Mouse (Mus musculus) megakaryocyte progenitor cell, adult 5-6 weeks (primary cell): ENCODE measurements at regions not wholly inside any gene's neighbourhood (a gene's known extent, or its start where the extent isn't known, plus 50 kb on each side); places are given as distances from the start of the nearest gene placed in this dataset.
A peak's percentile ranks its signal among the peaks of the same experiment; 100 is the strongest.

Experiments
- ATAC-seq: replicated peaks from 2 replicates; pipeline ENCODE4 v1.8.0; 2016; ENCODE audit warnings: mild to moderate bottlenecking, moderate TSS enrichment, inconsistent platforms; ENCODE audit not compliant: poor library complexity

DNA sequence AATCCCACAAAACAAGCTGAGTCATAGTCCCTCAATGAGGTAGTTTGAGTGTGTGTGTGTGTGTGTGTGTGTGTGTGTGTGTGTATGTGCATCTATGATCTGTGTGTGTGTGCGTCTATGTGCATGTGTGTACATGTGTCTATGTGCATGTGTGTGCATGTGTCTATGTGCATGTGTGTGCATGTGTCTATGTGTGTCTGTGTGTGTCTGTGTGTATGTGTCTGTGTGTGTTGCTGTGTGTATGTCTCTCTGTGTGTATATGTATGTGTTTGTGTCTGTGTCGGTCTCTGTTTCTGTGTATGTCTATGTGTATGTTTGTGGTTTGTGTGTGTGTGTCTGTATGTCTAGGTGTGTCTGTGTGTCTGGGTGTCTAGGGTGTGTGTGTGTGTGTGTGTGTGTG lies 309.1 kb upstream of the Brinp3 start:
- no peak for ATAC-seq

DNA sequence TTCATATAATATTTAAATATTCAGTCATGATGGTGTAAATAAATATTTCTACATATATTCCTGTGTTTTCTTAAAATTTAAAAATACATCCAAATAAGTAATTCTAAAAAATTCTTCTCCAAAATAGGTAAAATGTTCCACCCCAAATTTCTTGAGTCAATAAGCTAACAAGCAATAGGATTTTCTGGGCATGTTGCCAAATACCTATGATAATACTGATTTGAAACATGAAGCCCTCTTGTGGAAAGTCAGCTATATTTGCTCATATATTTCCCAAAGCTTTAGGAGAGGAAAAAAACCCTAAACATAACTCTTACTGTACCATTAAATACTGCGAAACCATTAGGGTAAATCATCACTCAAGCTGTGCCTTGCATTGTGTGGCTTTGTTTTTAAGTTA lies 282.9 kb upstream of the Brinp3 start:
- ATAC-seq, result no peak

DNA sequence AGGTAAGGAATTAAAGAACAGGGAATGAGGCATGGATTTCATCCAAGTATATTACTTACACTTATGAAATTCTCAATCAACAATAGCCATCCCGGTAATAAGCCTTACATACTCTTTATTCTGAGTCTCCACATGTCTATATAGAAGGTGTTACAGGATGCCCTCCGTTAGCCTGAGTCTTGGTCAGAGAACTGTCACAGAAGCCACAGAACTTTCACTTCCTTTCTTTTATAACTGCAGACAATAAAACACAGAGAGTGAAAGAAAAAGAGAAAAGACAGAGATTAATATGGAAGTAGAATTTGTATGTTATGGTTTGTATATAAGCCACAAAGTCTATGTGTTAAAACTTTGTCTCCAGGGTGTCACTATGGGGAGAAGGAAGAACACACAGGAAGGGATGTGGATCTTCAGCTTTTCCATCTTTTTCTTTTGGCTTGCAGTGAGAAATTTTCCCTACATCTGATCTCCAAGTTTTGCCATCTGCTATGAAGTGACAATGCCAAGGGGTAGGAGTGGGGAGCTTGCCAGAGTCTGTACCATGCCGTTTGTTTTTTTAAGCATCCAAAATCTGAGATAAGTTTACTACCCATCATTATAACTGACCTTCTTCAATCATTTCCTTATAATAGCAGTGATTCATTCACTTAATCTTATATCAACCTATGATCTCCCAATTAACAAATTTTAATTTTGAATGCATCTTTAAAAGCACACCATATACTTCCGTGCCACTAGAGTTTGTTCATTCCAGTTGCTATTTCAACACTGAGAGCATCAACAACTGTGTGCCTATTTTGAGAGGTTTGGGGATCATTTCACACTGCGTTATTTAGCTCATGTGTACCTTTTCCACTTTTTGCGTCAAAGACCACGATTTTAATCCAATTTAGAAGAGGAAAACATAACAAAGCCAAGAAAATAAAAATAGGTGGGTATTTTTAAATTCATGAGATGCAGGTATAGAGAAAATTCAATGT lies 262.8 kb upstream of the Brinp3 start:
- peak; percentile 77 for ATAC-seq

DNA sequence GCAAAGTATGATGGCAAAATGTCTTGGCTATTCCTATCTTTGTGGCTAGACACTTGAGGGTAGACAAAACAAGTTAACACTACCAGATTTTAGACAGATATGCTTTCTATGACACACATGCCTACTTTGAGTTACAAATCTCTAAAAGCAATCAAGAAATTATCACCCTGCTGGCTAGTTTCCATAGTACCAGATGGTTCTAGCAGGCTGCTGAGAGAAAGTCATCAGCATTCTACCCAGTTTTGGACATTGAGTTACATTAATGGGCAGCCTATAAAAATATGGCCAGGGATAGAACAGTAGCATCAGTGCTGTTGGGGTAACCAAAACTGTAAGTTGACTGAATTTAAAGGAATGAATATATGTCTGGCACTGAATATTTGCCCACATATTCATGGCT lies 234.2 kb upstream of the Brinp3 start:
- no peak for ATAC-seq

DNA sequence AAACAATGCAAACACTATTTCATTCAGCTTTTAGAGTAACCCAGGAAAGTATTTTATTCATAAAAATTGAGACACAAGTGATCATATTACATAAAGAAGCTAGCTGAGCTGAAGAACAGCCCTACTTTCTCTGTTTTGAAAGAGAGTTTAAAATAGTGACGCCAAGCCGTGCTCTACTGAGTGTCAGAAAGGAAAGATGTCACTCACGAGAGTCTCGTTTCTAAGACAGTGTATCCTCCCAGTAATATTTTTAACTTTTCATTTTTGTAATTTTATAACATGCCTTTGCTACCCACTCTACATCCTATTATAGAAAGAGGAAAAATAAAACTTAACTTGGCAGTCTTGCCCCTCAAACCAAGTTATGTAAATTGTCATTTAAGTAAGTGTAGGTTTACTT lies 195.5 kb upstream of the Brinp3 start:
- no peak for ATAC-seq

DNA sequence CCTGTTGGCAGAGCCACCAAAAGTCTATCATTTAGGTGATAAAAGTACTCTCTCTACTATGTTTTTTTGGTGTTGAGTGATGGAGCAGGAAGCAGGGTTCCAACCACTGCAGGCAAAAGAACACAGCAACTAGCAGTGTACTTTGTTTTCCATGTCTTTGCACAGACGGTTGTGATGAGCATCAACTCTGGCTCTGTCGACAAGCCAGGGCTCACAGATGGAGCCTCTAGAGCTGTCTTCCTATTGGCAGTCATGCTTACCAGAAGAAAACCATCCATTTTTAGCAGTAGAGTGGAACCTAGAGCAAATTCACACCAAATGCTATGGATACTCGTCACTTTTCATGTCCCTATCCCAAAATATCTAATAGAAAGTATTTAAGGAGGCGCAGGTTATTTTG lies 182.0 kb upstream of the Brinp3 start:
- no peak for ATAC-seq

DNA sequence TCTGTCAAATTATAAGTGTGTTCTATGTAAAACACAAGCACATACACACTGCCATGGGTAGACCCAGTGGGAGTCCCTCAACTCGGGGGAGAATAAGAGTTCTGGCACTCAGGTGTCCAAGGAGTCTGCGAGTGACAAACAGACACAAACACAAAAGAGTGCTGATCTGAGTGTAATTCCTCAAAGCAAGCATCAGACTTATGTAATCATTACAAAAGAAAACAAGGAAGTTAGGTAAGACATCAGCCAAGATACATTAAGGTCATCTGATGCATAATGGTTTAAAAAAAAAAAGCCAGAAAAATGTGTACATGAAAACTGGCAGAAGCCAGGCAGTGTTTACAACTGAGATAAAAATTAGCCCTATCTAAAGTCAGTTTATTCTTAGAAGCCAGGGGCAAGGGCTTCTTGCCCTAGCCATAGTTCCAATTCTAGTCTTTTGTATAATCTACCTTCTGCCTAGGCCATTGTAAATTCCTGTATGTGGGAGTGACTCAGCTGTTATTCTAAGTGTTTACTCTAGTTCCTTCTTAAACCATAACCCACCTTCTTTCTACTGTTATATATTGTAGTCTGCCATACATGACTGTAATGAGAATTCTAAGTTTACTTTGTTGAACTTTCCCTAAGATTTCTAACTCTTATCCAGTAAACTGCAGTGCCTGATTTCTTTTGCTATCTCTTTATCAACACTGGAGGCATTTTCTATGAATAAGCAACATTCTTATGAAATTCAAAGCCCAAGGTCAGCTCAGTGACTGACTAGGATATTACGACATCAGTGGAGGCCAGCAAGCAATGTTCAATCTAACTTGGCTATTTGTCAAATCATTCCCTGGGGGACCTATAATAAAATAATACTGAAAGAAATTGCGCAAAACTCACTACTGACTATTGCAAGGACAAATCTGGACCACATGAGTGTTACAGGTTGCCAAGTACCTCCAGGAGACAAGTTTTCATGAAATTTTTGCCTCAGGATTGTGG lies 178.1 kb upstream of the Brinp3 start:
- ATAC-seq, result no peak

DNA sequence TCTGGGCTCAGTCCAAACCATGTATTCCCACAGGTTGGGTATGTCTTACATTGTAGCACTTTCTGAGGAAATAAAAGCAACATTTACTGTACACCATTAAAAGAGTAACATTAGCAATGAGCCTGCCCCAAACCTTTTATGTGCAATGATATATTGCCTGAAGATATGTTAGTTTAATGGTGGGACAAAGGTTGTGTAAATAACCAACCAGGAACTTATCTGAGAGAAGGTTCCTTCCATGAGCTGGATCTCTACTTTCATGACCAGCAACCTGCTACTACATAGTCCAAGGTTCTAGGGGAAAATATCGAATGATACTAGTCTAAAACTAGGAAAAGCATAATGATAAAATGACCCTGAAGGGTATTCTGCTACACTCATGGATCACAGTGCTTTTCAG lies 172.5 kb upstream of the Brinp3 start:
- no peak for ATAC-seq

DNA sequence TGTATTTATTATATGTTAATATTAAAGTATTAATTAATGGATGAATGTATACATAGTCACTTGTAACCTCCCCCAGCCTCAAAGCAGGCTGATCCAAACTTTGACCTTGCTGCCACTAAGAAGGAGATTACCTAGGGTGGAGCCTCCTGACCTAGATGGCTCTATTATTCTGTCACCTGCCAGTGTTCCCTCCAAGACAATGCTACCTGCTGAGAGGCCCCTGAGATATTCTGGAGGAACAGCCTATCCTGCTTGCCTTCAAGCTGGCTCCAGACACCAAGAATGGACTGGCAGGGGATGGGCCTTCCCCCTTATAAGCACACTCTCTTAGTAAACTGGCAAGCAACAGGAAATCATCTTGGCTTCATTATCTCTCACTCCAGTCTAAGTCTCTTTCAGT lies 171.7 kb upstream of the Brinp3 start:
- ATAC-seq, result no peak

DNA sequence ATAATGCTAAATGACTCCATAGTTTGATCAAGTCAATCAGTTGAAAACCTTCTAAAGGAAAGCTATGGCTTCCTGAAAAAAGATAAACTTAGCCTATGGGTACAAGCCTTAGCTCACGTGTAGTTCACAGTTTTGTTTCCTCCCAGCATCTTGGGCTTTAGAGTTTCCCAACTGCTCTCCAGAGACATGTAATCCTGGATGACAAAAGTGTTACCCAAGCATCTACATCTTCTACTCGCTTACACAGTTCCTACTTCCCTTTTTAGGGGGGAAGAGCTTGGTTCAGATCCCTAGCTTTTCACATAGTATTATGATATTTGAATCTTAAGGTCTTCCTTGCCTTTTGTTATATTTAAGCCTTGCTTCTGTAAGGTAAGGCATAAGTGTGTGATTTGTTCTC lies 157.5 kb upstream of the Brinp3 start:
- ATAC-seq, result peak; percentile 48

DNA sequence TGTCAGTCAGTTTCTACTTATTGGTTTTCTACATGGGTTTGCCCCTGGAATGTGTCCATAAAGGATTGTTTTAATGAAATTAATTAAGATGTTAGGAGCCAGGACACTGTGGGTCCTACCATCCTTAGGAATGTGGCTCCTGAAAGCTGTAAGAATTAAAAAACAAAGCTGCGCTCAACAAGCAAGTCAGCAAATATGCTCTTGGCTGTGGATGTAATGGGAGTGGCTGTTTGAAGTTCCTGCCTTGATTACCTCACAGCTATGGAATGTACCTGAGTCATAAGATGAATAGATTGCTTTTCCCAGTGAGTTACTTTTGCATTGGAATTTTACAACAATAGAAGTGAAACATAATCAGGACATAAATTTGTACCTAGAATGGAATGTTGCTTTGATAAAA lies 137.6 kb upstream of the Brinp3 start:
- no peak for ATAC-seq

DNA sequence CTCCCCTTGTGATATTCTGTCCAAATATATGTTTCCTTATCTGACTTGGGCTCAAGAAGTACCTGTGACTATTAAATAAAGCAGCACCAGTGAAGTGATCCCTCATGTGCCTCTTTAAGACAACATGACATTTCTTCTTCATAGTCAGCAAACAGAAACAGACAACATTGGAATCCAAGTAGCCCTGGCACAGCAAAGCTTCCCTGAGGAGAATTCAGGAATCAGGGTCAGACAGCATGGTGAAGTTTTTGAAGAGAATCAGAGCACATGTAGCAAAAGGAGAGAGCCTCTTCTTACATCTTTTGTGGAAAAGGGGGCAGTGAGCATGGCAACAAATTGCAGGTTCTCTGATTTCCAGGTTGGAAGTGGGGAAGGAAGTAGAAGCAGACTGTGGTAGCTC lies 136.3 kb upstream of the Brinp3 start:
- no peak for ATAC-seq

DNA sequence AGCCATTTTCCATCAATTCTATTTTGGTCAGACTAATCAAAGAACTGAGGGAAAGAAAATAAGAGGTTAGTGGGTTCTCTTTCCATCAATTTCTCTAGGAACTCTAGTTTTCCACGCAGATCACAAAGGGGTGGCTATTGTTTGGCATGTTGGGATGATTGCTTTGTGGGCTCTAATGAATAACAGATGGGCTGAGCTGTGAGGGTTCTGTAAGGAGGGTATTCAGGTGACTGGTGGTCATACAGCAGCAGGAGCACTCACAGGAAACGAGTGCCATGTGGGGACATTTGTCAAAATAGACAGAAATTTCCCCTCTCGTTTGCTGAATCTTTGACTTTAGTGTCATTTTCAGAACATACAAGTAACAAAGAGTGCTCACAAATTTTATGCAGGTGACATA lies 134.9 kb upstream of the Brinp3 start:
- ATAC-seq, result no peak

DNA sequence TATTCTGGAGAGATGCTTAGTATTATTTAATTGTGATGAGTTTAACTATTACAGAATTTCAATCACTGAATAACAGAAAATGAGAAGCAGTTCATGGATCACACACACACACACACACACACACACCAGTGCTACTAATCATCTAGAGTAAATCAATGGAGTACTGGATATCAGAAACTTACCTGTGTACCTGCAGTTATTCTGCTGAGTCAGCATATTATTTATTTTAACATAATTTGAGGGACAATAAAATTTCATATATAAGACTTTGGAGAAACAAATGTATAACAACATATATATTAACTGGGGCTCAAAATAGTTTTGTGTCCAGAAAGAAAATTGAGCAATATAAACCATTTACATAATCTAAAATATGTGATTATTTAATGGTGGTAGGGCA lies 134.4 kb upstream of the Brinp3 start:
- no peak for ATAC-seq

DNA sequence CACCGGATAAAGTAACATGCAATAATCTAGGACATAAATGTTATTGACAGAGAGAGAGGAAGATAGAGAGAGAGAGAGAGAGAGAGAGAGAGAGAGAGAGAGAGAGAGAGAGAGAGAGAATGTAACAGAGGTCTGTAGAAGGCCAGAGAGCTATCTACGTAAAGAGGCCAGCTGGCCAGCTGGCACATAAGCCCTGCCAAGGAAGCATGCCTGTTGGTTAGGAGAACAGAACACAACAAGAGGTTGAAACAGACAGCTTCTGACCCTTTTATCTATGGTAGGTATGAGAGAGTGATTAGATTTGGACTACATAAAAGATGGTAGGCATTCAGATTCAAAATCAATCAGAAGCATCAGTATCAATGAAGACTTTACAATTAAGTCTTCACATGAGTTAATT lies 130.8 kb upstream of the Brinp3 start:
- ATAC-seq, result no peak
